Mouse (Mus musculus): ENCODE results near the gene Ttc24.

GRCm38 (mm10) chr3:88023192-88024074 lies 54.7 kb downstream of the Ttc24 start:
- TF ChIP-seq CTCF (IDR thresholded peaks at IDR 0.05) (peak; percentile 24), POLR2A (IDR thresholded peaks at IDR 0.05; ENCODE audit: insufficient read depth, low read depth, low read length) (no peak)

Data from heart, adult 2 months (tissue).